Mouse (Mus musculus) Patski (cell line): Measurements from ENCODE around the gene Tmem189. TPM values are rescaled to one million over a fixed set of nuclear protein-coding genes. Genes with fewer than 3 reads are reported as not detected.

Source experiments
- ATAC-seq: fragments of 100-300 bp; one replicate; pipeline ENCODE4 v1.8.0; 2021
- CTCF ChIA-PET: fragments of 350-600 bp; sonication (Branson Sonifier 250); formaldehyde crosslinking; loops from one replicate; lab custom pipeline; 2022; ENCODE audit warnings: inconsistent platforms; lab: Charles Lee
- POLR2A ChIA-PET: fragments of 350-600 bp; sonication (Branson Sonifier 250); formaldehyde crosslinking; loops from one replicate; lab custom pipeline; 2022; ENCODE audit warnings: antibody characterized with exemption, inconsistent platforms; lab: Charles Lee
- DNase-seq: peaks from one replicate; pipeline ENCODE4 v3.0.0-alpha.2; 2011; ENCODE audit warnings: low read depth, low spot score
- H3K27me3 ChIP-seq: fragments of 371-371 bp; one replicate; pipeline ENCODE4 v1.5.1; 2021
- CTCF ChIP-seq: fragments of 100-300 bp; IDR thresholded peaks from one replicate; pipeline ENCODE4 v1.5.1; 2021
- in situ Hi-C: fragments of 300-500 bp; cut with MboI; formaldehyde crosslinking; loops from 3 replicates; pipeline ENCODE4 v1.11.1; 2018; ENCODE audit warnings: low pct_unique_long_range_greater_than_20kb, mixed read lengths
- polyA plus RNA-seq: library from polyadenylated mRNA; unstranded; gene quantifications from one replicate; pipeline ENCODE4 v1.2.3, GENCODE M21; 2021

Tmem189 gene
- polyA plus RNA-seq, 1 experiment from 2014 or later = 36.1 TPM

DNA sequence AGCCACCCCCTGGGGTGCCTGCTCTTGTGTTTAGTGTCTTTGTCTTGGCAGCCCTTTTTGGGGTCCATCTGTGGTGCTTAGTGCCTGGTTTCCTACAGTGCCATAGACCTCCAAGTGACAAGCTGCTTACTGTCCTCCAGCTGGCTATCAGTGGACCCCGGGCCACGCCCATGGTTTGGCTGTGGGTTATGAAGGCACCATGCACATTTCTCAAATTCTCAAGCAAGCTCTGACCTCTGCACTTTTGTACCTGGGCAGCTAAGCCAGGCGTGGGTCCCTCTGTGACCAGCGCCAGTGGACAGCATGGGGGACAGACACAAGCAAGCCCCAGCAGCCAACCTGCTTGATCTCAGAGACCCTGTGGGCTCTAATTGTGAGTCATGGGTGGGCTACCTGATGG, 14.8 kb upstream of the Tmem189 start:
- no peak for DNase-seq
- H3K27me3 ChIP-seq = no peaks in the 10 kb centered on the region
- CTCF ChIA-PET = interaction anchor here (1.4 to 2.2 kb wide), 2 partner anchors 9 to 60 kb away, joined by 4 to 9 read pairs; no protein-coding TSS in a partner anchor
- no peak for ATAC-seq
- TF ChIP-seq CTCF = no peak
- POLR2A ChIA-PET = interaction anchor here (1.1 to 1.2 kb wide), 2 partner anchors 13 to 15 kb away, joined by 4 read pairs; partner anchors contain the start of gene Tmem189
- in situ Hi-C loops = no loop called here

GRCm38 (mm10) chr2:167702126-167702525, 12.5 kb upstream of the Tmem189 start:
- ChIA-PET CTCF (no interaction called here), POLR2A (no interaction called here)
- in situ Hi-C loops = no loop called here
- no peaks in the 10 kb centered on the region for H3K27me3 ChIP-seq
- no peak for TF ChIP-seq CTCF
- DNase-seq (no peak), ATAC-seq (no peak)

DNA sequence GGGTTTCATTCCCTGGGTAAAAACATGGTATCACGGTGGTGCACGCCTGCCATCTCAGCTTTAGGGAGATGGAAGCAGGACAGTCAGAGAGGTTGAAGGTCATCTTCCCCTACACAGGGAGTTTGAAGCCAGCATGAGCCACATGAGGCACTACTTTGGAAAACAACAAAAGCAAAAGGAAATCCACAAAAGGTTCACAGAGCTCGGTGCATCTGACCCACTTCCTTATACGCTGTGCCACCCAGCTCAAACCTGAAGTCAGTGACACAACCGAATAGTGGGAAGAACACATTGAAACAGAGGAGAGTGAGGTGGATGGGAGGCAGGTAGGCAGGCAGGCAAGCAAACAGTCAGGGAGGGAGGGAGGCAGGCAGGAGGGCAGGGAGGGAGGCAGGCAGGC, 11.8 kb upstream of the Tmem189 start:
- ChIA-PET CTCF (interaction anchor here (1.2 kb wide), 1 partner anchor 12 kb away, joined by 4 read pairs; no protein-coding TSS in a partner anchor), POLR2A (no interaction called here)
- ATAC-seq (no peak), DNase-seq (no peak)
- in situ Hi-C loops = no loop called here
- no peak for TF ChIP-seq CTCF
- no peaks in the 10 kb centered on the region for H3K27me3 ChIP-seq

- in situ Hi-C loops = no loop called here
- DNase-seq = no peak
- no peaks in the 10 kb centered on the region for H3K27me3 ChIP-seq
- TF ChIP-seq CTCF = no peak
- no peak for ATAC-seq
- POLR2A ChIA-PET = interaction anchor here (0.5 kb wide), 1 partner anchor 94 kb away, joined by 3 read pairs; no protein-coding TSS in a partner anchor
- CTCF ChIA-PET = no interaction called here
These were observed 10.4 kb upstream of the Tmem189 start for GRCm38 (mm10) chr2:167700018-167700417.

- DNase-seq (no peak), ATAC-seq (no peak)
- in situ Hi-C loops = no loop called here
- POLR2A ChIA-PET = no interaction called here
- TF ChIP-seq CTCF = no peak
- CTCF ChIA-PET = no interaction called here
- no peaks in the 10 kb centered on the region for H3K27me3 ChIP-seq
These were observed 8.3 kb upstream of the Tmem189 start for GRCm38 (mm10) chr2:167697902-167698301.

- CTCF ChIA-PET = interaction anchor here (1.8 to 1.9 kb wide), 2 partner anchors 17 to 199 kb away, joined by 4 to 7 read pairs; no protein-coding TSS in a partner anchor
- POLR2A ChIA-PET = interaction anchor here (1.7 kb wide), 1 partner anchor 10 kb away, joined by 8 read pairs; no protein-coding TSS in a partner anchor
- in situ Hi-C loops = no loop called here
- ATAC-seq (no peak), DNase-seq (no peak)
- TF ChIP-seq CTCF = no peak
- H3K27me3 ChIP-seq = no peaks in the 10 kb centered on the region
These were observed 6.5 kb upstream of the Tmem189 start for GRCm38 (mm10) chr2:167696143-167696542.

GRCm38 (mm10) chr2:167695491-167695890, 5.9 kb upstream of the Tmem189 start:
- ChIA-PET CTCF (interaction anchor here (1.0 to 1.9 kb wide), 3 partner anchors 15 to 200 kb away, joined by 4 to 7 read pairs (median 4); no protein-coding TSS in a partner anchor), POLR2A (interaction anchor here (0.9 to 1.7 kb wide), 3 partner anchors 11 to 86 kb away, joined by 3 to 8 read pairs (median 3); no protein-coding TSS in a partner anchor)
- no peak for TF ChIP-seq CTCF
- no peaks in the 10 kb centered on the region for H3K27me3 ChIP-seq
- no peak for DNase-seq
- in situ Hi-C loops = no loop called here
- no peak for ATAC-seq

DNA sequence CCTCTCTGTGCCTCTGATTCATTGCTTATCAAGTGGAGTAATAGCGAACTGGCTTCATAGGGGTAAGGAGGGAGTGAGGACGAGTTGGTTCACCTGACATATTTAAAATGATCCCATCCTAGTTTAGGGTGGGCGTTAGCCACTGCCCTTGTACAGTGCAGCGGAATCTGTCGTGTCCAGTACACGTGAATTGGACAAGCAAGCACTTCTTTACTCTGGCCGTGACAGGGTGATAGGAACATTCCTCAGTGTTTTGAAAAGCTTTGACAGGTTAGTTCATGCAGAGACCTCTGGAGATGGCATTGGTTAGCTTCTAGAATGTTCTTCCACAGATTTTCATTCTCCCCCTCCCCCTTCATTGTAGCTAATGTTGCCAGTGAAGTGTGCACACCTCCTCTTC, 5.3 kb upstream of the Tmem189 start:
- no peak for DNase-seq
- TF ChIP-seq CTCF = no peak
- CTCF ChIA-PET = interaction anchor here (1.0 to 1.9 kb wide), 2 partner anchors 16 to 18 kb away, joined by 4 to 7 read pairs; no protein-coding TSS in a partner anchor
- no peak for ATAC-seq
- in situ Hi-C loops = no loop called here
- POLR2A ChIA-PET = interaction anchor here (0.6 to 1.7 kb wide), 4 partner anchors 11 to 315 kb away, joined by 3 to 8 read pairs (median 4); partner anchors contain the start of gene Ripor3
- no peaks in the 10 kb centered on the region for H3K27me3 ChIP-seq

DNA sequence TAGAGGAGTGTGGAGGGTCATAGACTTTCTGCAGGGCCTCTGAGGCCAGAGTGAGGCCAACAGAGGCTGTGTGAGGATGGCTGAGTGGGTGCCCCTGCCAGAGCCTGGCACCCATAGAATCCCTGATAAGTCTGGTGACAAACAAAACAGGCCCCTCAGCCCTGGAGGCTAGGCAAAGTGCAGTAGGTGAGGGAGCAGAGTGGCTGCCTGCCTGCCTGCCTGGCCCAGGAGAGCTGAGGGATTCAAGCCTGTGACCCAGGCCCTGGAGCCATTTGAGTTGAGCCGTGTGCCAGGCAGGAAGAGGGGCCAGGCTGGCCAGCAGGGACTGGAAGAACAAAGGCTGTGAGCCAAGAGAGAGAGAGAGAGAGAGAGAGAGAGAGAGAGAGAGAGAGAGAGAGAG, 4.6 kb upstream of the Tmem189 start:
- no peak for ATAC-seq

DNA sequence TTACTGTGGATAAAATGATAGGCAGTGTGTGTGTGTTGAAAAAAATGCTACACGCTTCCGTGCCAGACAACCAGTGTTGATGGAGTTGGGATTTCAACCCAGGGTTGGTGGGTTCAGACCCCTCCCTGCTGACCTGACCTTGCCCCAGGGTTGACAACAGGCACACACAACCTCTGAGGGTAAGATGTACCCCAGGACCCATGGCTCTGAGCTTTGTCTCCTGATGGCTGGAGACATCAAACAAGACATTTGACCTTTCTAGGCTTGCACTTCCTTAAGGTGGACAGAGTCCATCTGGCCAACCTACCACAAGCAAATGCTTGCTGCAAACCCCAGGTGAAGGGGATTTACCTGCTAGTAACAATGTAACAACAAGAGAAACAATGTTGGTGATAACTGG, 3.9 kb upstream of the Tmem189 start:
- ChIA-PET POLR2A (interaction anchor here (1.0 kb wide), 2 partner anchors 20 to 46 kb away, joined by 3 to 5 read pairs; no protein-coding TSS in a partner anchor), CTCF (no interaction called here)
- in situ Hi-C loops = no loop called here
- H3K27me3 ChIP-seq = no peaks in the 10 kb centered on the region
- ATAC-seq = no peak
- TF ChIP-seq CTCF = no peak
- no peak for DNase-seq

More for the DNA sequence above, 4.6 kb upstream of the Tmem189 start:
- no peaks in the 10 kb centered on the region for H3K27me3 ChIP-seq
- DNase-seq = no peak
- in situ Hi-C loops = no loop called here
- ChIA-PET CTCF (no interaction called here), POLR2A (interaction anchor here (0.6 to 1.7 kb wide), 5 partner anchors 12 to 316 kb away, joined by 3 to 9 read pairs (median 5); partner anchors contain the start of gene Ripor3)
- no peak for TF ChIP-seq CTCF

- ATAC-seq = no peak
- CTCF ChIA-PET = no interaction called here
- TF ChIP-seq CTCF = no peak
- POLR2A ChIA-PET = interaction anchor here (0.9 to 1.5 kb wide), 6 partner anchors 17 to 214 kb away, joined by 3 to 8 read pairs (median 4); no protein-coding TSS in a partner anchor
- no peaks in the 10 kb centered on the region for H3K27me3 ChIP-seq
- no peak for DNase-seq
- in situ Hi-C loops = no loop called here
These were observed 3.2 kb upstream of the Tmem189 start for GRCm38 (mm10) chr2:167692831-167693230.
